Mouse (Mus musculus) kidney, adult 11 months (tissue): ENCODE results near the gene Siah2.

Source experiments
- DNase-seq: peaks from one replicate; pipeline ENCODE4 v3.0.0; 2022

The Siah2 gene

DNA sequence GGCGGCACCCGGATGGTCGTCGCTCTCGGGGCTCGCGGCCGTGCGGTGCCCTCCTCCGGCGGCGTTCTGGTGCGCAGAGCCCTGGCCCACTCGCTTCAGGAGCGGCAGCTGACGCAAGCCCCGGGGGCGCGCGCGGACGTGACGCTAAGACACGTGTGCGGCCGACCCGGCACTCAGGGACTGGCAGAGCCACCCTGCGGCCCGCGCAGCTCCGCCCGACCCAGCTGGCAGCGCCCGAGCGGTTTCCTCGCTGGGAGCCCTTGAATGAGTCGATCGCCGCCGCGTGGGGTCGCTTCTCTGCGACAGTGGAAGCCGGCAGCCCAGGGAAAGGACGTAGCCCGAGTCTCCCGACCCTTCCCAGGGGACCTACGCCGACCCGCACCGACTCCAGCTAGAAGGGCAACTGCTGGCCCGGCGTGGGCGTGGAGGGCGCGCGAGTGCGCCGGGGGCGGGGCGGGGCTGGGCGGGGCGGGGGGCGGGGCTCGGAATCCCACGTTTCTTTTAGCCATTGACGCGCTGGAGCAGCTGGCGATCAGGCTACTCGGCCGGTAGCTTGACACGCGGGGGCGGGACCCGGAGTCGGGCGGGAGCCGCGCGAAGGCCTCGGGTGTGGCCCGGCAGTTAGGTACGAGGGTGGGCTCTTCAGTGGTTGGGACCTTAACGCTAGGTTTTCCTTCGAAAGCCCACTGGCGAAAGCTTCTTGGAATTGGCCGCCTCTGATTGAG is at the start of gene Siah2:
Gene Siah2 (minus strand): TSS at position 404 of the 725 bp plus-strand sequence.
- DNase-seq: peak; percentile 91

DNA sequence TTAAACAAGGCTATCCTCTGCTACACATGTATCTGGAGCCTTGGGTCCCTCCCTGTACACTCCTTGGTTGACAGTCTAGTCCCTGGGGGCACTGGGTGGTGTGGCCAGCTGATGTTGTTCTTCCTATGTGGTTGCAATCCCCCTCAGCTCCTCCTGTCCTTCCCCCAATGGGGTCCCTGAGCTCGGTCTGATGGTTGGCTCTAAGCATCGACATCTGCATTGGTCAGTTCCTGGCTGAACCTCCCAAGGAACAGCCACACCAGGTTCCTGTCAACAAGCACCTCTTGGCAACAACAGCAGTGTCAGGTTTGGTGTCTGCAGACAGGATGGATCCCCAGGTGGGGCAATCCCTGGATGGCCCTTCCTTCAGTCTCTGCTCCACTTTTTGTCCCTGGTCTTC is 47.3 kb upstream of the Siah2 start:
- no peak for DNase-seq

DNA sequence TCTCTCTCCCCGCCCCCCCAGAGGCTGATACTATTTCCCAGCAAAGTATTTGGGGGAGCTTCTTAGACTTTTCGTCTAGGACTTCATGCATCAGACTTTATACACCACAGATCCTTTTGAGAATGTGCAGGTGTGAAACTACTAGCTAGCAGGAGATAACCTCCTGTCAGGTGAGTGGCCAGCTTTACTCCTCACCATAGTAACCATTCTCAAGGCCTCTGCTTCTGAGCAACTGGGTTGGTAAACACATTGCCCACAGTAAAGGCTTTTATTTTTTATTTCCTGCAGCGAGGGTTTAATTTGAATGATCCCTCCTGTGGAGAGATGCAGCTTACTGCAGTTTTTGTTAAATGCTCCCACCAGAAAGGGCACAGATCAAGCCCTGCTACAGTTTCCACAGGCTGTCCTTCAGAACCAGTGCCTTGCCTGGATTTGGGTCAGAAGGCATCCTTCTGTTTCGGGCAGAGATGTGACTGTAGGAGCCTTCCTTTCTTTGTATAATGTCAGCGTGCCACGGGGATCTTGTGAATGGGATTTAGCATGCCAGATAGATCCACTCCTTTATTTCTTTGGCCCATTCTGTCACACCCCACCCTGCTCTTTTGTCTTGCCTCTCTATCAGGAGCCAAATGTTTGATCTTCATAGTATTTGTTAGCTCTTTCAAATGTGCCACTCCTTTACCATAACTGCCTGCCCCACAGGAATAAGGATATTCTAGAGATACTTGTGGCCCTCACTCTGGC is 46.3 kb upstream of the Siah2 start:
- DNase-seq: no peak

DNA sequence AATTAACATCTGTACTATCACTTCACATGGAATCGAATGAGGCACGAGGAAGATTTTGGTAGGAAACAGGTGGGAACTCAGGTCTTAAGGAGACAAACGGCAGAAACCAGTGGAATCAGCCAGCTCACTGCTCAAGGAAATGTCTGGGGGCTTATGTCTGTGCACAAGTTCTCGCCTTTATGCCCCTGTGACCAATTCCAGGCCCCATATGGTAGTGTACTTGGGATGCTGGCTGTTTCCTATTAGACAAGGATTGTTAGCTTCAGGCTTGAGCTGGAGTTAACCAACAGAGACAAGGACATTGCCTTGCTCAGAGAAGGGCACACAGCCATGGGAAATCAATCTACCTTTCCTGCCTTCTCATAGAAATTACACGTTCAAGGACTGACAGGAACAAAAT is 39.3 kb upstream of the Siah2 start:
- DNase-seq: no peak

DNA sequence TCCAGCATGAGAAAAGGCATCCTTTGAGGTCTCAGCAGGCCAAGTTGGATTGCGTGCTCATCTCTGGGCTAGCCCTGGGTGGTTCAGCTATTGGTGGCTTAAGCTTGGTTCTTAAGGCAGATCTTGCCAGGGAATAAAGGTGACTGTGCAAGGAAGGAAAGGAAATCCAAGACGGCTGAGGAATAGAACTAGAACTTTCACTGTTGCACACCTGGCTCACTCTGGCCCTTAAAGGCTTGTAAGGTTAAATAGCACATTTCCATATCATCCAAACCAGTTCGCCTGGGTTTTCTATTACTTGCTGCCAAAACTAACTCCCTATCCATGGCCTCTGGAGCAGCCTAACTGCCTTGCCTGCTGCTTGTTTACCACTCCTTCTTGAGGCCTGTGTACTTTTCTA is 38.4 kb upstream of the Siah2 start:
- no peak for DNase-seq

DNA sequence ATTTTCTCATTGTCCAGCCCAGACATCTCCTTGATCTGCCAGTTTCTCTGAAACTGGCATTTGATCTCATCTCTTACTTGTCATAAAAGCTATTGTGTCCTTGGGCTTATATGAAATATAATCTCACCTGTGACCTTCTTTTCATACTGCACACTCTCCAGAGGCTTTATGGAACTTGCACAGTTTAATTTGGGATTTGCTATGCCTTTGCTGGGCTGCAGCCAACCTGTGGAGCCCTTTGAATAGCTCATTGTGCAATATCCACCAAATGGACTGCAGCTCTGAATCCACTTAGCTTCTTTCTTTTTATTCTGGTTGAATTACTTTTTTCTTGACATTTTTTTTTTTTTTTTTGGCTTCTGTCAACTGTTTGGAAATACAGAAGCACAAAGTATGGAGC is 37.3 kb upstream of the Siah2 start:
- no peak for DNase-seq

DNA sequence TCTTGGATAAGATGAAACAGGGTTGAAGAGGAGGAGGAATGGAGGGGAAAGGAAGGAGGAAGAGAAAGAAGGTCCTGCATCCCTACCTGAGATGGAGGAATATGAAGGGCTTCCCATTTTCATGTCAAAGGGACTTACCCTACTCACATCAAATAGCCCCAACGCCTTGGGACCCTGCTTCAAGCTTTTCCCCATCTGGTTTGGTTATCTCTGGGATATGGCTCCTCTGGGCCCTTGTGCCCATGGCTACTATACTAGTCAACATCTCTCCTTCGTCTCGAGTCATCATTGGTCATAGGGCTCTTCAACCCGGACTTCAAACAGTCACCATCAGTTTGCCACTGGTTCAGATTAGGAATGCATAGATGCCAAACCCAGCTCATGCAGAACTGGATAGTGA is 35.4 kb upstream of the Siah2 start:
- DNase-seq: no peak

DNA sequence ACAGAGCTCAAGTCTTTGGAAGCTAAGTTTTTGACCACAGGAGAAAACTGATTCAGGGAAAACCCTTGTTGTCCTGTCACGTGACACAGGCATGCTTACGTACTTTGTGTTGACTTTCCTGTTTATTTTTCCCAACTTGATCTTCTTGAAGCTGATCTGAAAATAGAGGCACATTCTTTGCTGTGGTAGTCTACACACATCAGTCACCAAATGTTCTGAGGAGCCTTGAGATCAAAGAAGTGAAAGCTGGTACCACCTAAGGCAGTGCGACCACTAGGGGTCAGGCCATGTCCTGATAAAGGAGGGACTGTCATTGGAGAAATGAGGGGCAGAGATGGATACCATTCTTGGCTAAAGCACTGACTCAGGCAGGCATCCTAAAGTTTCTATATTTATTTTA is 34.8 kb upstream of the Siah2 start:
- no peak for DNase-seq

DNA sequence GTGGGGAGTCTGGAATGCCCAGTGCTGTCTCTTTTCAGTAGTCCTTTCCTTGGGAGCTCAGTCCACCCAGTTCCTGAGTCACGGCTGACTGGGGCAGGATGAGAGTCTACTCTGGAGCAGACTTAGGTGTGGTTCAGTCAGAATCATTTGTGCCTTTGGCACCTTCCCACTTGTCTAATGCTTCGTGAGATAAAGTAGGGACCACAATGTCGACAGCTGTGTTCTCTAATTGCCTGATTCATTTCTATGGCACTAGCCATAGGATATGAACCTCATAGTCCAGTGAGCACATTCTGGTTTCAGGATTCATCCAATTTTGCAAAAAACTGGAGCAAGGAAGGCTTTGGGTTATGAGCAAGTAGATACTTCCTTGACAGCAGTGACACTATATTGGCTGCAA is 34.2 kb upstream of the Siah2 start:
- DNase-seq: no peak

DNA sequence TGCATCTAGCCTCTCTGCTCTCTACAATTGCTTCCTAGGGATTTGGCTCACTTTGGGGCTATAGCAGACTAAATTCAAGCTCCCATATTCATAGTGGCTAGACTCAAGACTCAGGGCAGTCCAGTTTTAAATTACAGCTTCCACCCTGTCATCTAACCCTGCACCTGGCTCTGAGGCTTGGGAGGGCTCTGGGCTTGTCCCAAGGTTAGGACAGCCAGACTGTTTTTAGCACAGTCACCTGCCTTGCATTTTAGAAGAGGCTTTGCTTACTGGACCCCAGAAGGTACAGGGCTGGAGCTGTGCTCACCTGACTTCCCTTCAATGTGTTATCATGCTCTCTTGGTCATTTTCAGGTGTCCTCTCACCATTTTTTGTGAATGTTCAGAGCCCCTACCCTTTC is 32.6 kb upstream of the Siah2 start:
- DNase-seq: no peak

DNA sequence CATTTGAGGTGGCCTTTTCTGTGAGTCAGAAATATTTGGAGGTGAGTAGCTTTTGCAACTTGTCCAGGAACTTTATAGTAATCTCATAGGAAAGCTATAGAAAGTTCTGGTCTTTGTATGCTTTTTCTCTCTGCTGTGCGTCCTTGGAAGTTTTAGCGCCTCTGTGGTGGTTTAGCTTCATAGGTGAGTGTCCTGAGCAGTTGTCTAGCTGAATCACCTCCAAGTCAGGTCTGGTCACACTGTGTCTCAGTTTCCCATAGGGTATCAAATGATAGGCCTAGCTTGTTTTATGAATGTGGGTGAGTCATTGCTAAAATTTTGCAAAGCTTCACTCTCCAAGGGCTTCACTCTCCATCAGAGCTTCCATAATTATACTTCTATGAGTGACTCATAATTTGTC is 31.5 kb upstream of the Siah2 start:
- no peak for DNase-seq

DNA sequence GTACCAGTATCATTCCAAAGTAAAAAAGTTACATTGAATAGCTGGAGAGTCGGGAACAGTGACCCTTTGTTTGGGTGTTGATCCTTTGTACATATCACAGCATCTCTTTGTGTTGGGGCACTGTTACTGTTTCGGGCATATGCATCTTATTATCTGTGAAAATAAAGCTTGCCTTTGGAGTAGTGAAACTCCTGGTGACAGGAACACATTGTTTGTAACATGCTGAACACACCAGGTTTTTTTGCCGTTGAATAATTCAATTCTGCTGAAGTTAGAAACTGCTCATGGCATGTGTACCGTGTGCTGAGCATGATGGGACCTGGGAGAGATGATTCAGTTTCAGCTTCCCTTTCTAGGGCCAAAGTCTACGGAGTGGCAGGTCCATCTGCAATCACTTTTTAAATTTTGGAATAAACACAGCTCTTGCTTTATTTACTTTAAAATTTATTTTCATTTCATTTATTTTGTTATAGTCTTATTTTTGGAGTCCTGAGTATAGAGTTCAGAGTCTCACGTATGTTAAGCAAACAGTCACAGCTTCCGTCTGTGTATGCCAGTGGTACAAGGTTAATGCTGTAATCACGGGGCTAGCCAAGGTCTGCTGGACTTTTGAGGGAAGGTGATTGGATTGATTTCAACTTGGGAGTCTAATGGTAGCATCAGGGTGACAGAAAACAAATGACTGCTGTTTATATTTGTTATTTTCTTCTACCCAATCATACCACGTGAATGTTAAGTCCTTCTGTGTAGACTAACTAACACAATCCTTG is 27.4 kb upstream of the Siah2 start:
- no peak for DNase-seq

DNA sequence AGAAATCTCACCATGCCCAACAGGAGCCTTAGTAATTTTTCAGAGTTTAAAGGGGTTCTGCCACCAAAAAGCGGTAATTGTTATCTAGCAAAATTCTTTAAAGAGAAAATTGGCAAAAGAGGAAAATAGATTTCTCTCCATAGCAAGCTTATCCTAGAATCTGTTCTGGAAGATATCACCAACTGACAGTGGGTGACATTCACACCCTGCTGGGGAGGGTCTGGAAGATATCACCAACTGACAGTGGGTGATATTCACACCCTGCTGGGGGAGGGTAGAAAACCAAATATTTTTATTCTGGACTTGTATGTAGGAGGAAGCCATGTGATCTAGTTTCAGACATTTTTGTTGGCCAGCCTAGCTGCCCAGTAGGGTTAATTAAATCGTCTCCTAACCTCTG is 24.5 kb upstream of the Siah2 start:
- DNase-seq: no peak

DNA sequence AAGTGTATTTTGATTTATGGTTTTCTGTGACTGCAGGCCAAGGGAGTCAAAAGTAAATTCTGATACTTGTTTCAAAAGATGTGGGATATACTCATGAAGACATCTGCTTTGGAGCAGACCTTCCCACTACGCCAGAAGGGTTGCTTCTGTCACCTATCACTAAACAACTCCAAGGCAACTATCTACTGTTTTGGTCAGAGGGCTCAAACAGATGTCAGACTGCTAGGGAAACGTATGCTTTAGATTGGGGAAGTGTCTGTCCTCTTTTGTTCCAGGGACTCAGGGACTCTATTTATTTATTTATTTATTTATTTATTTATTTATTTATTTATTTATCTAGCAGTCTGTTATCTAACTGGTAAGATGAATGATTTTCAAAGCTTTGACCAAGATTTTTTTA is 22.6 kb upstream of the Siah2 start:
- no peak for DNase-seq

DNA sequence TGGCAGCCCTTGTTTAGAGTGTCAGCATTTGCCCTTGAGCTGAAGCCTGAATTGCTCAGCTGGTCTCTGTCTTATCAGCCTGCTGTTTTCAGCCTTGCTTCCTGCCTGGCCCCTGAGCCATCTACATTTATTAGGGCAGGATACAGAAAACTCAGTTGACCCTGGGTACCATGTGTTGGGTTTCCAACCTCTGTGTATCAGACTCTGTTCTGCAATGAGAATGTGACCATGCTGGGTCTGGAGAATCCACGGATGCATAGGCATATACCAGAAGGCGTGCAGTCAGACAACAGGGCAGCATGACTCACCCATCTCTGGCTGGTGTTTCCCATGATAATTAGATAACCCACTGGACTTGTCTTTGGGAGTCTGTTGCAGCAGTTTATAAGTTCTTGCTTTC is 21.8 kb upstream of the Siah2 start:
- DNase-seq: no peak

DNA sequence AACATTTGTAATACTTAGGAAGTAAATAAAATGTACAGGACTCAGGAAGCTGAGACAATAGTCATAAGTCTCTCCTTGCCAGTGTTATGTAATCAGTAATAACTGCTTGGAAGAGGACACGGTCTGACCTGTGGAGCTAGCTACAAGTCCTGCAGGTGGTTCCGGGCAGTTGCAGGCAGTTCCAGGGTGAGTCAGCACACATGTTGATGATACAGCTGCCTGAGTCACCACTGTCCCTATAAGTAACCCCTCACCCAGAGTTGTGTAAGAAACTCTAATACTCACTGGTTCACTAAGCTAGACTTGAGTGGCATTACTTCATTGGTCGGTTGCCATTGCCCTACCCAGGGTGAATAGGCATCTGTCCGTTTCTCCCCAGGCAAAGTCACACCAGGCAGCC is 21.0 kb upstream of the Siah2 start:
- no peak for DNase-seq

DNA sequence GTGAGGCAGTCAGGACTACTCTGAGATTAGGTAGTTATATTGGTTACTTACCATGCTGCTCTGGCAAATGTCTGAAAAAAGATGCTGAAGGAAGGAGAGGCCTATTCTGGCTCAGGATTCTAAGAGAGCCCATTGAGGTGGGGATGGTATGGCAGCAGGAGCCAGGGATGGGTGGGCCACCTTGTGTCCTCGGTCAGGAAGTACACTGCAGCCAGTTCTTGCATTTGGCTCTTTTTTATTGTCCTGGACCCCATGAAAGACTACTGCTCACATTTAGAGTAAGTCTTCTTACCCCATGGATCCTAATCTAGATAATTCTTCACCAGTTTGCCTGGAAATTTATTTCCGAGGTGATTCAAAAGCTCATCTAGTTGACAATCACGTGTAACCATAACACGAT is 12.3 kb upstream of the Siah2 start:
- no peak for DNase-seq

DNA sequence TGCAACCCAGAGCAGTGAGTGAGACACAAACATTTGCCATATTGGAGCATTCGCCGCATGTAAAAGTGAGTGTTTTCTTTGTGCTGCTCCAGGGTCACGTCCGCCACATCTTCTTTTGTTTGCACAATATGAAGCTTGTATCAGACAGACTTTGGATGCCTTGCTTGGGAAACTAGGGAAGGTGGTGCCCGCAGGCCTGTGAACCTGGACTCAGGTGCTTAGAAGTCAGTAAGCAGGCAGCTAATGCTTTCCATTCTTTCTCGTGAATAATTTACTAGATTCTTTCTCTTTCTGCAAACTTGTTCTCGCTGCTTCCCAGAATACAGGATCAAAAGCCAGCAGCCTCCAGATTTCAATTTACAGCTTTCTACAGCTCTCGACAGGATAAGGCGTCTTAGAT is 11.5 kb upstream of the Siah2 start:
- DNase-seq: peak; percentile 61

DNA sequence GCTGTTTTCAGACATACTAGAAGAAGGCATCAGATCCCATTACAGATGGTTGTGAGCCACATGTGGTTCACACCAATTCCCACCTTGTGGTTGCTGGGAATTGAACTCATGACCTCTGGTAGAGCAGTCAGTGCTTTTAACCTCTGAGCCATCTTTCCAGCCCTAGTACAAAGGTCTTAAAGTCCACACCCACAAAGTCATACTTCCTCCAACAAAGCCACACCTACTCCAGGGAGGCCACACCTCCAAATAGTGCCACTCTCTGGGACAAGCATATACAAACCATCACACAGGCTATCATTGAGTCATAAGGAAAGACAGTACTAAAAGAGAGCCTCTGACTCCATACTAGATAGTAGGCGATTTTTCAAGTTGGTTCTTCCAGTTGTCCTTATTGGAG is 10.1 kb upstream of the Siah2 start:
- no peak for DNase-seq

DNA sequence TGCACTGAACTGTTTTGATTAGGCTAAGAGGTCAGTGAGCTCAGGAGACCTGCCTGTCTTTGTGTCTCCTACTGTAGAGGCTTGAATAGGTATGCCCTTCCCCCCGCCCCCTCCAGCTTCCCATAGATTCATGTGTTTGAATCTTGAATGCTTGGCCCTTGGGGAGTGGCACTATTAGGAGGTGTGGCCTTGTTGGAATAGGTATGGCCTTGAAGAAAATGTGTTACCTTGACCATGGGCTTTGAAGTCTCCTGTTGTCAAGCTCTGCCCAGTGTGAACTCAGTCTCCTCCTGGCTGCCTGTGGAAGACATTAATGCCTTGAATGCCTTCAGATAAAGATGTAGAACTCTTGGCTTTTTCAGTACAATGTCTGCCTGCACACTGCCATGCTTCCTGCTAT is 9.2 kb upstream of the Siah2 start:
- no peak for DNase-seq

DNA sequence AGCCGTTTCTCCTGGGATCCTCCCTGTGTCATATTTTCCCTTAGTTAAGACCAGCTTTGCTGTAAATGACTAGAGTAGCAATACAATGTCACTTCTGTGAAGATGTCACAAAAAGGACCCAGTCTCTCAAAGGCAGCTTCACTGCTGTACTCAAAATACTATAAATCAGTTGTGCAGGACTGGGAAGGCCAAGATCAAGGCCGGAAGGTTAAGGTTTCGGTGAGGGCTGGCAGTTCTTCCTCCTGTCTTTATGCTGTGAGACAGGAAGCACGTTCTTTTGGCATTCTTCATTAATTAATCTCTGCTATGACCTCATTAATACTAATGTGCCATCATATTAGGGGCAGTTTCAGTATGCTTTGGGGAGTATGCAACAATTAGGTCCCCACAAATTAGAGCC is 5.7 kb upstream of the Siah2 start:
- no peak for DNase-seq

DNA sequence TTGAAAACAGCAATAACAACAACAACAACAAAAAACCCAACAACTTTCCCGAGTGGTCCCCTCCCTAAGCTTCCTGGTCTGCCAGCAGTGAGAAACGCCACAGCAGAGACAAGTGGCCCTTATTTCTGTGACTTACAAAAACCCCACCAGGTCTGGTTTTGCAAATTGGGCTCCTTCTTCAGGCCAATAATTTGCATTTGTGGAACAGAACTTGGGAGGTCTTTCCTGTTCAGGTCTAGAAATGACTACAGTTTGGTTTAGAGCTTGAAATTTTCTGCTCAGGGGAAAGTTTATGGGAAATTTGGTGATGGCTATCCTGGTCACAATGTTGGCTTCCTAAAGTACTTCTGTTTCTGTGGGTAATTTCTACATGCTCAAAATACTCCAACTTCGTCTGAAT is 4.6 kb upstream of the Siah2 start:
- no peak for DNase-seq

DNA sequence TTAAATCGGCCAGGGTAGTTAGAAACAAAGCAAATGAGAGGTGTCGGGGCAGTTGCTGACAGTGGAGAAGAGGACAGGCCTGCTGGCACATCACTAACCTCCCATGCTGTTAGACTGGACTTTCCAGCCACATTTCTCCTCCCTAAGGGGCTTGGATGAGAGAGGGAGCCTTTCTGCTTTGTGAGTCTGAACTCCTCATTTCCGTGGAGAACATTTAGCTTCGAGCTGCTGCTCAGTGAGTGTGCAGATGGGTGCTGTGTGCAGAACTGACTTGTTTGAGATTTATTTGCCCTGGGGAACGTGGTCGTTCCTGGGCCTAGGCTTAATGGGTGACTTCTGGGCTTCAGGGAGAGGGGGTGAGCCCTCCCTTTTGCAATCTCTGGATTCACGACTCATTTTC is 3.3 kb upstream of the Siah2 start:
- no peak for DNase-seq

DNA sequence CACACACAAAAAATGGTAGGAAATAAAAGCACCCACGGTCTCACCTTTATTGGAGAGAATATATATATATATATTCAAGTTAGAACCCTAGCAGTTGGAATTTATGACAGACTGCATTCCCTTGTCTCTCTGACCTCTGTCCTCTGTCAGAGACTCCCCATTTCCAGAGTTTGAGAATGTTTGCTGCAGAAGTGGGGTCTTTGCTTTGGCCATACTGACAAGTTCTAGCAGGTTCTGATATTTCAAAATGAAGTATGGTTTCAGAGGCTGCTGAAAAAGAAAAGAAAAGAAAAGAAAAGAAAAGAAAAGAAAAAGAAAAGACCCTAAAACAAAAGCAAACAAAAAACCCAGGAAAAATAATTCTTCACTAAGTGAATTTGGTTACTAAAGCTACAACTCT is 2.8 kb upstream of the Siah2 start:
- no peak for DNase-seq
